Comparison of ENCODE assay signal across 8 mouse cellular contexts in genomic region chr13:3665308-3665723, GRCm38 (mm10). TPM values are rescaled to one million over a fixed set of nuclear protein-coding genes. Genes with fewer than 3 reads are reported as not detected.
DNase-seq lines count a peak whose midpoint lies in the region; ATAC-seq lines count a peak whose summit lies in the region.

No protein-coding gene starts in this region.

- H3K4me1 ChIP-seq in intestine, embryonic 15.5 days (replicated peaks) = no peaks in the 10 kb centered on the region; the same call in 1 of the 2 replicates

- peak; percentile 73 for ATAC-seq in intestine, embryonic 15.5 days

- H3K4me3 ChIP-seq in intestine, embryonic 15.5 days (replicated peaks) = no peak overlapping the region

- H3K9ac ChIP-seq in intestine, embryonic 15.5 days = no peak overlapping the region

- DNase-seq in adrenal gland, adult 2 months = peak; percentile 79
- DNase-seq in embryo, embryonic 11.5 days (ENCODE audit: low read depth, low spot score) = peak; percentile 59
- peak; percentile 57 to 72 for DNase-seq in gastrocnemius, postnatal 4 days (ENCODE audit: low spot score in 2 of 2)
- peak; percentile 71 to 77 for DNase-seq in left cerebral cortex, postnatal 25 days (ENCODE audit: low spot score in 2 of 2)
- DNase-seq in mesoderm, embryonic 11.5 days (ENCODE audit: low read depth, low spot score) = peak; percentile 85
- DNase-seq in right cerebral cortex, postnatal 14 days = peak; percentile 64
- DNase-seq in urinary bladder, postnatal 36 days (ENCODE audit: low spot score in 2 of 2) = peak; percentile 58 to 69

- intact Hi-C loops in left cerebral cortex, postnatal 25 days (cut with DNase I) = loop anchor here (1.0 to 5.0 kb wide), 3 partner anchors 107 to 336 kb away; no protein-coding TSS in a partner anchor

- H3K27me3 ChIP-seq in intestine, embryonic 15.5 days (replicated peaks) = no peaks in the 10 kb centered on the region

- peak overlapping the region; percentile 41 for H3K4me2 ChIP-seq in intestine, embryonic 15.5 days (replicated peaks)

- no peak overlapping the region for H3K27ac ChIP-seq in intestine, embryonic 15.5 days

- no peaks in the 10 kb centered on the region for H3K36me3 ChIP-seq in intestine, embryonic 15.5 days

- H3K9me3 ChIP-seq in intestine, embryonic 15.5 days = no peaks in the 10 kb centered on the region

- 14% methylated on average over 5 of the region's 5 CpGs for WGBS in intestine, embryonic 15.5 days

RNA-seq across cellular contexts. Expression of gene Asb13, which starts 31.5 kb away (rescaled TPM):
- 10 to 100 TPM; 13.5 to 15.9 TPM for total RNA-seq in adrenal gland, adult 2 months (2021)
- polyA plus RNA-seq in adrenal gland, adult 2 months (2012; rRNA removed) = 19.8 and 21.0 TPM in 2 replicates
- 1 to 10 TPM; 4.7 to 5.1 TPM for total RNA-seq in gastrocnemius, postnatal 4 days (2021)
- polyA plus RNA-seq in intestine, embryonic 15.5 days (2015; fragmentation: Nextera tagmentation; extraction: Ambion mirVana) = 6.9 and 7.2 TPM in 2 replicates
- total RNA-seq in left cerebral cortex, postnatal 25 days (2021) = 10 to 100 TPM; 39.3 to 40.5 TPM

RNA-seq across cellular contexts. Expression of gene Fam208b, which starts 54.4 kb away (rescaled TPM):
- 10 to 100 TPM; 16.9 to 29.0 TPM for total RNA-seq in adrenal gland, adult 2 months (2021)
- 0.88 and 1.4 TPM in 2 replicates for polyA plus RNA-seq in adrenal gland, adult 2 months (2012; rRNA removed)
- 10 to 100 TPM; 21.9 to 23.1 TPM for total RNA-seq in gastrocnemius, postnatal 4 days (2021)
- polyA plus RNA-seq in intestine, embryonic 15.5 days (2015; fragmentation: Nextera tagmentation; extraction: Ambion mirVana) = 8.6 and 12.7 TPM in 2 replicates
- total RNA-seq in left cerebral cortex, postnatal 25 days (2021) = 10 to 100 TPM; 24.7 to 30.1 TPM
